Mouse (Mus musculus) right cerebral cortex, postnatal 4 days (tissue): Measurements from ENCODE around the gene Zfp61.

Experiments
- DNase-seq: peaks from one replicate; pipeline ENCODE4 v3.0.0-alpha.2; 2022

The Zfp61 gene

GRCm38 (mm10) chr7:24254633-24255474 is 46.2 kb downstream of the Zfp61 start, which contains the start of gene Zfp108:
Gene Zfp108 (plus strand): TSS chr7:24254794.
- peak; percentile 67 for DNase-seq

GRCm38 (mm10) chr7:24253779-24254615 is 47.0 kb downstream of the Zfp61 start:
- no peak for DNase-seq
